Mouse (Mus musculus) ovary, postnatal 36 days (tissue): ENCODE results near the gene Nosip.
"Not testable (repeated sequence)": the region's sequence is repeated elsewhere in the genome, so short reads cannot be mapped to it uniquely, and the experiment has no call there.

Experiments used
- DNase-seq: peaks from one replicate; pipeline ENCODE4 v3.0.0; 2022; ENCODE audit warnings: low spot score, mixed read lengths

Nosip gene

GRCm38 (mm10) chr7:45090251-45090977, 28.2 kb downstream of the Nosip start:
- DNase-seq: no peak

GRCm38 (mm10) chr7:45091001-45091990, 29.1 kb downstream of the Nosip start:
- peak; percentile 45 for DNase-seq

- peak; percentile 90 for DNase-seq
These were observed 29.8 kb downstream of the Nosip start, which contains the start of gene Rcn3 for GRCm38 (mm10) chr7:45092048-45092447. Gene Rcn3 (minus strand): TSS chr7:45092221.

GRCm38 (mm10) chr7:45092828-45093515, 30.7 kb downstream of the Nosip start:
- no peak for DNase-seq

- DNase-seq: no peak
These were observed 31.3 kb downstream of the Nosip start for GRCm38 (mm10) chr7:45093516-45093905.

GRCm38 (mm10) chr7:45094121-45094520, 31.9 kb downstream of the Nosip start:
- DNase-seq: no peak

GRCm38 (mm10) chr7:45095367-45095766, 33.1 kb downstream of the Nosip start:
- no peak for DNase-seq

- not testable (repeated sequence) for DNase-seq
These were observed 33.7 kb downstream of the Nosip start for GRCm38 (mm10) chr7:45095965-45096364.

- DNase-seq: no peak
These were observed 35.2 kb downstream of the Nosip start for GRCm38 (mm10) chr7:45097479-45097878.

GRCm38 (mm10) chr7:45098541-45099240, 36.5 kb downstream of the Nosip start:
- DNase-seq: no peak

- DNase-seq: no peak
These were observed 37.8 kb downstream of the Nosip start for GRCm38 (mm10) chr7:45100046-45100445.

GRCm38 (mm10) chr7:45102441-45102840, 40.2 kb downstream of the Nosip start:
- DNase-seq: no peak

- DNase-seq: no peak
These were observed 40.8 kb downstream of the Nosip start for GRCm38 (mm10) chr7:45102940-45103585.

- DNase-seq: peak; percentile 84
These were observed 41.5 kb downstream of the Nosip start, which contains the start of gene Fcgrt for GRCm38 (mm10) chr7:45103652-45104180. Gene Fcgrt (minus strand): TSS chr7:45103851.

GRCm38 (mm10) chr7:45104941-45105340, 42.7 kb downstream of the Nosip start:
- no peak for DNase-seq

GRCm38 (mm10) chr7:45105491-45105890, 43.3 kb downstream of the Nosip start:
- no peak for DNase-seq

GRCm38 (mm10) chr7:45106441-45106840, 44.2 kb downstream of the Nosip start:
- no peak for DNase-seq

- DNase-seq: no peak
These were observed 44.9 kb downstream of the Nosip start for GRCm38 (mm10) chr7:45107052-45107645.

- not testable (repeated sequence) for DNase-seq
These were observed 47.9 kb downstream of the Nosip start for GRCm38 (mm10) chr7:45110089-45110488.

GRCm38 (mm10) chr7:45111940-45112339, 49.7 kb downstream of the Nosip start:
- no peak for DNase-seq
